Mouse (Mus musculus): ENCODE measurements around the gene Fbxw14.
"Not testable (repeated sequence)": the region's sequence is repeated elsewhere in the genome, so short reads cannot be mapped to it uniquely, and the experiment has no call there.

The Fbxw14 gene

DNA sequence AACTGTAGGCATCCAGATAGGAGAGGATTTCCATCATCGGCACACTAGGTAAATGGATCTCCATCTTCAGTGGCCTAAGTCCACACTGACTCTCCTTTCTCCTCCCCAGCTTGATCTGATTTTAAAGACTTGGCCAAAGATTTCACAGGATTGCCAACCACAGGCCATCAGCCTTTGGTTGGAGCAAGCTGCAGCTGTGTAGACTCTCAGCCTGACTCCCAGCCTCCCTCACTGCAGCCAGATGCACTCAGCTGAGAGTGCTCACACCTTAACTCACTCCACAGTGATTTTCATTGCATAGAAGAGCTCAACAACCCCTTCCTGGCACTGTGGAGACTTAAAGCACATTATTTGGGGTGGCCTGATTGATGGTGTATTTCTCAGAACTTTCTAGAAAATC is at the start of gene Fbxw14:
Gene Fbxw14 (minus strand): TSS at position 101 of the 400 bp plus-strand sequence.
- not testable (repeated sequence) for DNase-seq (ENCODE audit: low spot score)

DNA sequence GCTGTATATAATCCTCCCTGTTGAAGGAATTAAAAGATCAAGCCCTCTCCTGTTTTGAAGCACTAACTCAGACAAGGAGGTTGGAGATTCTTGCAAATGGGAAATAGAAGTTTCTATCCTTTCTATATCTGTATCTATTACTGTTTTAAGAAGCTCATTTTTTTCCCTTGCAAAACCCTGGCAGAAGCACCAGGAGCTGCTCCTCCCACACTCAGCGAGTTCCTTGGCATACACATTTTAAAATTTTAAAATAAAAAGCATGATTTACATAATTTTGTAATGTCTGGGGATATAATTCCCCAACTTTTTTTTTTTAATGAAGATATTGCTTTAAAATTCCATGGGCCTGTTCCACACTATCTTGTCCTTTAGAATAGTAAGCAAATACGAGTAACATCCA is 24.4 kb downstream of the Fbxw14 start:
- DNase-seq (ENCODE audit: low spot score) = no peak

DNA sequence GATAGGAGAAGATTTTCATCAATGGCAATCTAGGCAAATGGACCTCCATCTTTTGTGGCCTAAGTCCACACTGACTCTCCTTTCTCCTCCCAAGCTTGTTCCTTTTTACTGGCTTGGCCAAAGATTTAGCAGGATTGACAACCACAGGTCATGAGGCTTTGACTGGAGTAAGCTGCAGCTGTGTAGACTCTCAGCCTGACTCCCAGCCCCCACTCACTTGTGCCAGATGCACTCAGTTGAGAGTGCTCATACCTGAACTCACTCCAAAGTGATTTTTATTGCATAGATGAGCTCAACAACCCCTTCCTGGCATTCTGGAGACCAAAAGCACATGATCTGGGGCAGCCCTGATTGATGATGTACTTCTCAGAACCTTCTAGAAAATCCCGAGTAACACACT is 52.8 kb downstream of the Fbxw14 start, which contains the start of gene Fbxw20:
Gene Fbxw20 (minus strand): TSS at position 101 of the 400 bp plus-strand sequence.
- no peak for DNase-seq (ENCODE audit: low spot score)

Data from c-Kit-positive CD71-positive TER-119-positive erythroid progenitor cells, embryonic 14.5 days (primary cell).